Mouse (Mus musculus): ENCODE results near the gene Ctrc.

GRCm38 (mm10) chr4:141804105-141804504, 42.1 kb downstream of the Ctrc start:
- TF ChIP-seq CTCF (IDR thresholded peaks at IDR 0.05; ENCODE audit: control insufficient read depth, insufficient read depth, low read length), result no peak
- no peak for TF ChIP-seq POLR2A (IDR thresholded peaks at IDR 0.05; ENCODE audit: borderline replicate concordance, control insufficient read depth, low read depth, low read length)
